Mouse (Mus musculus): ENCODE measurements around the gene Slc6a11. TPM values are rescaled to one million over a fixed set of nuclear protein-coding genes. Genes with fewer than 3 reads are reported as not detected.

Slc6a11 gene
- not detected for polyA plus RNA-seq (2015; fragmentation: Illumina TruSeq; extraction: RNeasy Lipid Tissue Mini Kit (QIAGEN cat#74804); ENCODE audit: insufficient read depth, low read depth, low replicate concordance)

GRCm38 (mm10) chr6:114131122-114131872 is at the start of gene Slc6a11:
Gene Slc6a11, plus strand, starts transcription at chr6:114131241.

GRCm38 (mm10) chr6:114282469-114283277 is 151.6 kb downstream of the Slc6a11 start, which contains the start of gene Slc6a1:
Gene Slc6a1, plus strand, starts transcription at chr6:114282635.

Other genes starting within 250 kb of the Slc6a11 start
- gene Atp2b2, start 88.6 kb upstream of the Slc6a11 start, polyA plus RNA-seq (2015; fragmentation: Illumina TruSeq; extraction: RNeasy Lipid Tissue Mini Kit (QIAGEN cat#74804); ENCODE audit: insufficient read depth, low read depth, low replicate concordance): 0.42 TPM
- gene Slc6a1, start 151.4 kb downstream of the Slc6a11 start, polyA plus RNA-seq (2015; fragmentation: Illumina TruSeq; extraction: RNeasy Lipid Tissue Mini Kit (QIAGEN cat#74804); ENCODE audit: insufficient read depth, low read depth, low replicate concordance): not detected

Data from pancreas, adult 10 weeks (tissue).